Mouse (Mus musculus): ENCODE measurements around the gene Bend5. TPM values are rescaled to one million over a fixed set of nuclear protein-coding genes. Genes with fewer than 3 reads are reported as not detected.

Gene Bend5
- total RNA-seq, 2 experiments from 2014 or later, result 17.3 to 18.7 TPM

DNA sequence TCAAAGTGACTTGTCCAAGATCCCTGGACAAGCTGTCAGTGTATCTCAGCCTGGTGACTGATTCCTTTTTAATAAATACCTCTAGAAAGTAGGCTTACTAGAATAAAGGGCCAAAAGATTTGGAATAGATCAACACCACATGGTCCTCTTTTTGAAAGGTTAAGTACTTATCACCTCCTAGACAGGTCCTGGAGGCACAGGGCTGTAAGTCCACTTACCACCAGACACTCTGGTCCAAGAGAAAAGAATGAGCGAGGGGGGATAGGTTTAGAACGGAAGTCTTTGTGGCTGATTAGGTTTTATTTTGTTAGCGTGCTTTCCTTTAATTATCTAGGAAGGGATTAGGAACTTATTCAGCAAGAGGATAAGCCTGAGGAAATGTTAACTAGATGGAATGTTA is 1.7 kb downstream of the Bend5 start:
- no peak overlapping the region for H3K27ac ChIP-seq
- no peak for DNase-seq (ENCODE audit: extremely low spot score in 1 of 2, low spot score in 2 of 2)
- H3K4me3 ChIP-seq, result no peak overlapping the region
- intact Hi-C loops (cut with DNase I), result loop anchor here (5.0 kb wide), 1 partner anchor 89 kb away; no protein-coding TSS in a partner anchor
- TF ChIP-seq CTCF (IDR thresholded peaks at IDR 0.05), result no peak

DNA sequence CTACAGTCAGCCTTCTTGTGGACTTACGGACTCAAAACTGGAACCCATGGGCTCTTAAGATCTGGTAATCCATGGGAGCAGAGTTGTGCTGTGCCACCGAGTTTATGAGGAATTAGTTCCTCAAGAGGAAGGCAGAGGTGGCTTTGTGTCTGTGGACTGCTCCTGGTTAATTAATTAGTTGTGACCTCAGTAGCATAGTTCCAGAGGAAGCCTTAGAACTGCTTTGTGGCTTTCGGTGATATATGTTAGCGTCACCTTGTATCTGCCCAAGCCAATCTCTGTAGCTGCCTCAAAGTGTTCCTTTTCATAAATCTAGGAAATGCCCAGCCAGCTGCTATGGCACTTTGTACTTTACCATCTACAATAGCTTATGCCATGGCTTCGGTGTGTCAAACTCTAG is 2.9 kb downstream of the Bend5 start:
- Histone ChIP-seq H3K4me3 (no peak overlapping the region), H3K27ac (no peak overlapping the region)
- no peak for DNase-seq (ENCODE audit: extremely low spot score in 1 of 2, low spot score in 2 of 2)
- intact Hi-C loops (cut with DNase I), result loop anchor here (5.0 kb wide), 1 partner anchor 90 kb away; no protein-coding TSS in a partner anchor
- no peak for TF ChIP-seq CTCF (IDR thresholded peaks at IDR 0.05)

DNA sequence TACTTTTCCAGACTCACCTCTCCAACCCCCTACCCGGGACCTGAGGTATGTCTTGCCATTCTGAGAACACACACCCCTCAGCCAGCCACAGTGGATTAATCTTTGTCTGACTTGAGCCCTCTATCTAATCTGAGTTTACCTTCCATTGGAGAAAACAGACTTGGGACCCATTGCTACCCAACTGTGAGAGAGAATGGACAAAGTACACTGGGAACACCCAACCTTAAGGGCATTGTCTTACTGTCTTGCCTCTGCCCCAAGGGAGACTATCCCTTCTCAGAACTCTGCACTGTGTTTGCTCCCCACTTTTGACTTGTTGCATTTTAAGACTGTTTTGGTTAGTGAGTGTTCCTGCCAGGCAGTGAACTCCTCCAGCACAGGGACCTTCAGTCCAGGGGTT is 4.7 kb downstream of the Bend5 start:
- Histone ChIP-seq H3K4me3 (no peak overlapping the region), H3K27ac (no peak overlapping the region)
- no peak for TF ChIP-seq CTCF (IDR thresholded peaks at IDR 0.05)
- no peak for DNase-seq (ENCODE audit: extremely low spot score in 1 of 2, low spot score in 2 of 2)
- intact Hi-C loops (cut with DNase I), result loop anchor here (5.0 kb wide), 1 partner anchor 92 kb away; no protein-coding TSS in a partner anchor

DNA sequence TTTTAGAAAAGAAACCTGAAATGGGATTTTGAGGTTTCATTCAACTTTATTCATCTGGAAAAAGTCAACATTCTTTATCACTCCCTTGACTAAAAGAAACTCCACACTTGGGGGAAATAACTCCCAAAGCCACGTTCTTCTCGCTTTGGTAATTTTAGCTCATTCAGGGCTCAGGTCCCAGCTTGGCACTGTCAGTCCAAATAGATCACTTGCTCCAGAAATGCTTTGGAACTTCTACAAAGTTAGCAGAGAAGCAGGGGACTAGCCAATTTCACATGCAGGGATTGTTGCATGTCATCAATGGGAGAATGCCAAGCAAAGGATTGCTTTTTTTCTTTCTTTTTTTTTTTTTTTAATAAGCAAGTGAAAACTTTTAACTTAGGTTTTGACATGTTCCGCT is 5.2 kb downstream of the Bend5 start:
- DNase-seq (ENCODE audit: extremely low spot score in 1 of 2, low spot score in 2 of 2), result no peak
- intact Hi-C loops (cut with DNase I), result no loop called here
- Histone ChIP-seq H3K27ac (no peak overlapping the region), H3K4me3 (no peak overlapping the region)
- TF ChIP-seq CTCF (IDR thresholded peaks at IDR 0.05), result no peak

DNA sequence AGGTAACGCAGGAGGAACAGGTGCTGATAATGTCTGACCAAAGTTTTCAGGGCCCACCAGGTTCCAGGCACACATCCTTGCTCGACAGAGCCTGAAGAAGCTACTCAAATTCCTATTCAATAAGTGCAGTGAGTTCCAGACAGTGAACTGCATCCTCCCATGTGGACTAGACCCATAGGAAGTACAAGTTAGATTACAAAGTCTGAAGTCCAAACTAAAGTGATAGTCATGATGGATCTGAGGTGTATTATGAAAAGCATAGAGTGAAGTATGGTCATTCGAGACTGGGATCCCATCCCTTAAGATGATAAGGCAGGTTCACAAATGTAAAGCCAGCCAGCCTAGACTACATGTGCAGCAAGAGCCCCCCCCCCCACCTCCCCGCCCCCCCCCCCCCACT is 6.1 kb downstream of the Bend5 start:
- DNase-seq (ENCODE audit: extremely low spot score in 1 of 2, low spot score in 2 of 2), result no peak
- intact Hi-C loops (cut with DNase I), result no loop called here
- Histone ChIP-seq H3K4me3 (no peak overlapping the region), H3K27ac (no peak overlapping the region)
- no peak for TF ChIP-seq CTCF (IDR thresholded peaks at IDR 0.05)

DNA sequence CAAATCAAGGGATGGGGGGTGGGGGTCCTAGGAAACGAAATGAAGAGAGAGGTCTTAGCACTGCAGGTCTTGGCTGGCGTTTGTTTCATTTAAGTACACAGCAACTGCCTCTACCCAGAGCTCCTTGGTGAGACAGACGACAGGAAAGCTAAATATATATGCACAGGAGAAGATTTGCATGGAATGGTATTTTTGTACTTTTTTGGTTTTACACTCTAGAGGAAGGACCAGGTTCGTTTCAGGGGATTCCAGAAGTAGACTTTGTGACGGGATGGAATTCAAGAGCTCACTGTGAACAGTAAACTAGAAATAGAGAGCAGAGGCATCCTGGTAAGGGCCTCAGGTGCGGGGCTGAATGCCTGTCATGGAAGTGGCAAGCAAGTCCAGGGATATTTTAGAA is 7.0 kb downstream of the Bend5 start:
- intact Hi-C loops (cut with DNase I), result no loop called here
- no peak overlapping the region for H3K4me3 ChIP-seq
- TF ChIP-seq CTCF (IDR thresholded peaks at IDR 0.05), result no peak
- DNase-seq (ENCODE audit: extremely low spot score in 1 of 2, low spot score in 2 of 2), result no peak
- H3K27ac ChIP-seq, result no peak overlapping the region; the same call in 1 of the 2 replicates

DNA sequence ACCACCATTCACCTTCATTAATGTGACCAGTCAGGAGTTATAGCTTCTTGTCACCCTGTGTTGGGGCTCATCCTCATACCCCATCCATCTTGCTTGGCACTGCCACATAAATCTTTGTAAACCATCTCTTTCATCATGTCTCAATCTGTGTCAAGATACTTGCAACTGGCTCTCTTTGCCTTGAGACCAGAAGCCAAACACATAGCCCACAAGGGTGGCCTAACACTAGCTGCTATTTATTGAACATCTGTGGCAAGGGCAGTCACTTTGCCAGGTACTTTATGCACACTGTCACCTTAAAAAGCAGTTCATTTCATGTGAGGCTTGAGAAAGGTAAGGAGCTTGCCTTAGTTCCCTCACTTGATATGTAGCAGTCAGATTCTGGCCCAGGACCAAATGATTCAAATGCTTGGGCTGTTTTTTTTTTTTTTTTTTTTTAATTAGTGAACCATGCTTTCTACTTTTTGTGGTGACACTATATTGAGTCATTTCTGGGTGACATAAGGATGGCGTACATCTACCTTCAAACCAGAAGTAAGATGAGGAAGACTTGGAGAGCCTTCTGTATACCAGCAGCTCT is 9.7 kb downstream of the Bend5 start:
- no peak for TF ChIP-seq CTCF (IDR thresholded peaks at IDR 0.05)
- intact Hi-C loops (cut with DNase I), result no loop called here
- Histone ChIP-seq H3K4me3 (no peak overlapping the region), H3K27ac (no peak overlapping the region)
- no peak for DNase-seq (ENCODE audit: extremely low spot score in 1 of 2, low spot score in 2 of 2)

DNA sequence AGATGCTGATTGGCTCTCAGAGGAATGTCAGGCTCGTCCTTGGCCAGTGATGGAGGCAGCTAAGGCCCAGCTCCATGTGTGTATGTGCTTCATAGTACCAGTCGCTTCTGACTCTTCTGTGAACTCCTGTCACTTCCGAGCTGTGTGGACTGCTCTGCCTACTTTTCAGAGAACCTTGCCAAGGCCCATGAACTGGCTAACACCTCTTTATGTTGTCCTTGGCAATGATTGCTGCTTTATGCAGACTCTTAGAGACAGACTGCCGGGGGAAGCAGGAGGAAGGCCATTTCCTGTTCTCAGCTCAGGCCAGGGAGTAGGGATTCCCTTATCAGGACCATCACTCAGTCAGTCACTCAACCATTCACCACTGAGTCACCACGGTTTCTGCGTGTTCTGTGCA is 10.4 kb downstream of the Bend5 start:
- intact Hi-C loops (cut with DNase I), result no loop called here
- Histone ChIP-seq H3K27ac (no peak overlapping the region), H3K4me3 (no peak overlapping the region)
- no peak for TF ChIP-seq CTCF (IDR thresholded peaks at IDR 0.05)
- no peak for DNase-seq (ENCODE audit: extremely low spot score in 1 of 2, low spot score in 2 of 2)

DNA sequence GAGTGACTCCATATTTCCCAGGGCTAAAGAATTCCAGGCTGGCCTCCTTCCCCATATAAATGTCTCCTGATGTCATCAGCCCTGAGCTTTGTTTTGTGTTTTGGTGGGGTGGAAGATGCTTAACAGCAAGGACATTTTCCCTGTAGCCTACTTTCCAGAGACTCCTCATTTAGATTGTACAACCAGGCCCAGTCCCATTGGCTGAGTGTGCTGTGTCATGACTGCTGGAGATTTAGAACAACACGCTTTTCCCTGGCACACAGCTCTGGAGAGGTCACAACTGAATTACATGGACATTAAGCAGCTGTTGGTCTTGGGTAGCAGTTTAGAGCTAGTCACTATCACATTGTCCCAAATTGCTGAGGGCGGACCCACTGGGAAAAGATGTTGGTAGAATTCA is 16.4 kb downstream of the Bend5 start:
- intact Hi-C loops (cut with DNase I), result no loop called here
- H3K4me3 ChIP-seq, result no peak overlapping the region
- no peak overlapping the region for H3K27ac ChIP-seq
- no peak for DNase-seq (ENCODE audit: extremely low spot score in 1 of 2, low spot score in 2 of 2)
- no peak for TF ChIP-seq CTCF (IDR thresholded peaks at IDR 0.05)

DNA sequence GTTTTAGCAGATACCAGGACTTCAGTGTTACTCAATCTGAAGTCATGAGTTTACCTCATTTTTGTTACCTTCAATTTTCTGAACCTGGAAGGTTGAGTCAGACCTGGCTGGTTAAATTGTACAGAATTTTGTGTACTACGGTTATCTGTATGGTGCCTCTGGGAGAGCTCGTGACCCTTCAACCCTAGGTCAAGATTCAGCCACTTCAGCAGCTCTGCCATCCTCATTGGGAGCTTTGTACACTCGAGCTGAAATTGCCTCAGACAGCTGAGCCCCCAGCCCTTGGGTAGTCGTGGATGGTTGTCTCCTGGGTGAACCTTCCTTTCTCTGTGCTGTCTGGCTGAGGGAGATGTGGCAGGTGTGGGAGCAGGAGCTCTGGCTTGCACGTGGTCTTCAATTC is 17.2 kb downstream of the Bend5 start:
- no peak for TF ChIP-seq CTCF (IDR thresholded peaks at IDR 0.05)
- Histone ChIP-seq H3K27ac (no peak overlapping the region), H3K4me3 (no peak overlapping the region)
- no peak for DNase-seq (ENCODE audit: extremely low spot score in 1 of 2, low spot score in 2 of 2)
- intact Hi-C loops (cut with DNase I), result no loop called here

DNA sequence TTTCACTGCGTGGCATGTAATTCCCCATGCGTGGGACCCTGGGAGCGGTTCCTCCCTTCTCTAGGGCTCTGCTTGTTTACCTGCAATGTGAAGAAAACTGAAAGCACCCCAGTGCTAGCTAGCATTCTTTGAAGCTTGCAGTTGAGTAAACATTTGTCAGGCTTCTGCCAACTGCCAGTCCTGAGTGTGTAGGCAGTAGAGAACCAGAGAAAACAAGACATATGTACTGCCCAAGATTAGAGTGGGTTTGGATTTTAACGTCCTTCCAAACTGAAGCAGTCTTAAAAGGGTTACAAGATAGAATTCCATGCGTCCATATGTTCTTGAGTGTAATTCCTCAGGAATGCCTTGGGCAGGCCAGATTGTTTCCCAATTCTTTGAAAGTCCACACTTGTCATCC is 17.6 kb downstream of the Bend5 start:
- no peak for DNase-seq (ENCODE audit: extremely low spot score in 1 of 2, low spot score in 2 of 2)
- H3K4me3 ChIP-seq, result no peak overlapping the region
- H3K27ac ChIP-seq, result no peak overlapping the region
- no peak for TF ChIP-seq CTCF (IDR thresholded peaks at IDR 0.05)
- intact Hi-C loops (cut with DNase I), result no loop called here

DNA sequence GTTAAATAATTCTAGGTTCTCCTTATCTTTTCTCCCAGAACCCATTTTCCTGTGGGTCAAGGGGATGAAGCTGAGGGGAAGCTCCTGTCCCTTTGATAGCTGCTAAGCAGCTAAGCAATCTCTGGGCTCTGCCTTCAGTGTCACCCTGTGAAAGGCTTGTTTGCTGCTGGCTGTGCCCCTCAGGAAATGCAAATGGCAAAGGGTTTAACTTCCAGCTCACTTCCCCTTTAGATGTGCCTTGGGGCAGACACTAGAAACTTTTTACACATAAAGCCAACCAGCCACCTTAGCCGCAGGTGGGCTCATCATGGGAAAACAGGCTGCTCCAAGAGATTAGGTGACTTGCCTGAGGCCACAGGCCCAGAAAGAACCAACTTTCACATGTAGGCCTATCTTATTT is 26.9 kb downstream of the Bend5 start:
- intact Hi-C loops (cut with DNase I), result loop anchor here (5.0 kb wide), 1 partner anchor 114 kb away; no protein-coding TSS in a partner anchor
- DNase-seq (ENCODE audit: extremely low spot score in 1 of 2, low spot score in 2 of 2), result no peak
- no peak for TF ChIP-seq CTCF (IDR thresholded peaks at IDR 0.05)
- Histone ChIP-seq H3K27ac (no peak overlapping the region), H3K4me3 (no peak overlapping the region)
